Mouse (Mus musculus) myocyte (in vitro differentiated cells): ENCODE results near the gene Plod1.

Source experiments
- CEBPB ChIP-seq: IDR thresholded peaks from 2 replicates; pipeline ENCODE4 v1.6.1; 2011; ENCODE audit warnings: mild to moderate bottlenecking, moderate library complexity; ENCODE audit not compliant: poor library complexity, insufficient read depth, severe bottlenecking
- POLR2A ChIP-seq: IDR thresholded peaks from one replicate; pipeline ENCODE4 v1.6.1; 2011; ENCODE audit warnings: low read depth, mild to moderate bottlenecking, control low read depth, moderate library complexity; ENCODE audit not compliant: insufficient read length

DNA sequence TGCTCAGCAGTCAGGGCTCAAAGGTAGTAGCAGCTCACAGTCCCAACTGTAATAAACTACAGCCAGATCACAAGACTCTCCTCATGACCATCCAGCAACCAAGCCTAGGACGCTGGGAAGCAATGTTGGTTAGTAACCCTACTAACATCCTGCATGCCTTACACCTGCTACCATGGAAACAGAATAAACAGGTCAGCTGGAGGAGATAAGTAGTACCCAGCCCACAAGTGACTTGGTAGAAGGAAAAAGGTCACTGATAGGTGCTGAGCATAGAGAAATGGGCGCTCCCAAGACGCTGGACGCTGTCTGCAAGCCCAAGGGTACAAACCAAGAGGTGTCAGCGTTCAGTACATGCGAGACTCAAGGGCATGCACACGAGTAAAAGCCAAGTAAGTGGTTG lies 36.1 kb downstream of the Plod1 start:
- TF ChIP-seq POLR2A (no peak), CEBPB (no peak)
